Mouse (Mus musculus): ENCODE measurements around the gene Cdsn.

- TF ChIP-seq CTCF (IDR thresholded peaks at IDR 0.05) (no peak), POLR2A (IDR thresholded peaks at IDR 0.05; ENCODE audit: insufficient read depth, low read depth, low read length) (no peak), EP300 (IDR thresholded peaks at IDR 0.05; ENCODE audit: insufficient read depth, low read depth, low read length) (no peak)
These were observed 48.1 kb upstream of the Cdsn start for GRCm38 (mm10) chr17:35503849-35504248.

Measured in heart, adult 2 months (tissue).